Mouse (Mus musculus) midbrain, embryonic 12.5 days (tissue): ENCODE results near the gene Pla1a. TPM values are rescaled to one million over a fixed set of nuclear protein-coding genes. Genes with fewer than 3 reads are reported as not detected.

Source experiments
- ATAC-seq: fragments of 200-750 bp; cut with Nextera tagmentation; 2 replicates; pipeline ENCODE4 v1.8.0; 2017; ENCODE audit warnings: low read depth, moderate TSS enrichment, moderate library complexity; ENCODE audit not compliant: low FRiP score
- H3K27ac ChIP-seq: fragments of 300-500 bp; sonication (generic); replicated peaks from 2 replicates; pipeline ENCODE4 v1.5.1; 2016; ENCODE audit warnings: mild to moderate bottlenecking
- H3K27me3 ChIP-seq: fragments of 300-500 bp; sonication (generic); 2 replicates; pipeline ENCODE4 v1.6.1; 2016; ENCODE audit warnings: mild to moderate bottlenecking
- H3K36me3 ChIP-seq: fragments of 300-500 bp; sonication (generic); 2 replicates; pipeline ENCODE4 v1.6.1; 2016
- H3K4me1 ChIP-seq: fragments of 300-500 bp; sonication (generic); 2 replicates; pipeline ENCODE4 v1.6.1; 2016
- H3K4me2 ChIP-seq: fragments of 300-500 bp; sonication (generic); replicated peaks from 2 replicates; pipeline ENCODE4 v1.6.1; 2016; ENCODE audit warnings: mild to moderate bottlenecking, moderate library complexity
- H3K4me3 ChIP-seq: fragments of 300-500 bp; sonication (generic); 2 replicates; pipeline ENCODE4 v1.5.1; 2016; ENCODE audit warnings: mild to moderate bottlenecking
- H3K9ac ChIP-seq: fragments of 300-500 bp; sonication (generic); replicated peaks from 2 replicates; pipeline ENCODE4 v1.6.1; 2016; ENCODE audit warnings: mild to moderate bottlenecking, moderate library complexity
- H3K9me3 ChIP-seq: fragments of 300-500 bp; sonication (generic); 2 replicates; pipeline ENCODE4 v1.6.1; 2016; ENCODE audit warnings: mild to moderate bottlenecking
- WGBS: fragments of 180-500 bp; shearing (Covaris S2); methylation state at CpG from one replicate; pipeline ENCODE4 v1.1.7; 2016; 5-methylcytosine and 5-hydroxymethylcytosine counted together
- polyA plus RNA-seq: library from polyadenylated mRNA; unstranded; fragments of >200 nt; fragmentation: Nextera tagmentation; extraction: Ambion mirVana; gene quantifications from 2 replicates; pipeline ENCODE4 v1.2.1, GENCODE M21; 2016

The Pla1a gene
- polyA plus RNA-seq, 1 experiment from 2014 or later, result 0.18 TPM

DNA sequence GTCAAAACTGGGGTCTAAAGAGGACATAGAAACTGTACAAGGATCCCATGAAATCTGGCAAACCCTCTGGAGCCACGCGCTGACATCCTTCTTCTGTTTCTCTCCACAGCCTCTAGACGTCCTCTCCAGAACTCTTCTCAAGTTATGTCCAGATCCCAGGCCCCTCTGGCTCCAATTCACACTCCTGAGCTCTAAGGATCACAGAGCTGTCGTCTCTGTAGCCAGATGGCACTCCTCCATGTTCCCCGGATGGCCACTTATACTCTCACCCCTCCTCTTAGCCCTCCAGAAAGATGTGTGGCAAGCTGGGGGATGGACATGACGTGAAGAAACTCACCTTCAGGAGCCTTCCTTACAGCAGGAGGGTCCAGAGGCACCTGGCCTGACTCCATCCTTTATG is 55.4 kb downstream of the Pla1a start:
- H3K4me3 ChIP-seq, result no peak overlapping the region
- peaks cover 7% of the 10 kb centered on the region; the same call in 1 of the 2 replicates for H3K4me1 ChIP-seq
- 89% methylated on average over 6 of the region's 6 CpGs for WGBS
- no peak overlapping the region for H3K9ac ChIP-seq
- H3K9me3 ChIP-seq, result no peaks in the 10 kb centered on the region
- no peak overlapping the region for H3K27ac ChIP-seq
- no peak for ATAC-seq
- no peaks in the 10 kb centered on the region for H3K36me3 ChIP-seq
- H3K4me2 ChIP-seq, result no peak overlapping the region
- no peaks in the 10 kb centered on the region; the same call in 1 of the 2 replicates for H3K27me3 ChIP-seq

DNA sequence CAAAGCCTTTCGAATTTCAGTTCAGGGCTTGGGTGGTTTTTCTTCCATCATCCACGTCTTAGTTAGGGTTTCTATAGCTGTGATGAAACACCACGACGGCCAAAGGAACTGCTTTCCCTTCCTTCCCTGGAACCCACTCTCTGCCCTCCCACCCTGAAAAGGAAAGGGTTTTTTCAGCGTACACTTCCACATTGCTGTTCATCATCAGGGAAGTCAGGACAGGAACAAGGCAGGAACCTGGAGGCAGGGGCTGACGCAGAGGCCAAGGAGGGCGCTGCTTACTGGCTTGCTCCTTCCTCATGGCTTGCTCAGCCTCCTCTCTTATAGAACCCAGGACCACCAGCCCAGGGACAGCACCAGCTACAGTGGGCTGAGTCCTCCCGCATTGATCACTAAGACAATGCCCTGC is 56.1 kb downstream of the Pla1a start:
- ATAC-seq, result peak; percentile 34; the same call in 1 of the 2 replicates
- Histone ChIP-seq H3K9me3 (no peaks in the 10 kb centered on the region), H3K4me3 (peak overlapping the region; percentile 25), H3K4me1 (peaks cover 7% of the 10 kb centered on the region; the same call in 1 of the 2 replicates), H3K27me3 (no peaks in the 10 kb centered on the region; the same call in 1 of the 2 replicates), H3K9ac (peak overlapping the region; percentile 45; the same call in 1 of the 2 replicates), H3K36me3 (no peaks in the 10 kb centered on the region), H3K27ac (0 out of 2 replicates have a peak overlapping the region, but pooled peaks have one; percentile 50), H3K4me2 (peak overlapping the region; percentile 43)
- 59% methylated on average over 8 of the region's 8 CpGs for WGBS

DNA sequence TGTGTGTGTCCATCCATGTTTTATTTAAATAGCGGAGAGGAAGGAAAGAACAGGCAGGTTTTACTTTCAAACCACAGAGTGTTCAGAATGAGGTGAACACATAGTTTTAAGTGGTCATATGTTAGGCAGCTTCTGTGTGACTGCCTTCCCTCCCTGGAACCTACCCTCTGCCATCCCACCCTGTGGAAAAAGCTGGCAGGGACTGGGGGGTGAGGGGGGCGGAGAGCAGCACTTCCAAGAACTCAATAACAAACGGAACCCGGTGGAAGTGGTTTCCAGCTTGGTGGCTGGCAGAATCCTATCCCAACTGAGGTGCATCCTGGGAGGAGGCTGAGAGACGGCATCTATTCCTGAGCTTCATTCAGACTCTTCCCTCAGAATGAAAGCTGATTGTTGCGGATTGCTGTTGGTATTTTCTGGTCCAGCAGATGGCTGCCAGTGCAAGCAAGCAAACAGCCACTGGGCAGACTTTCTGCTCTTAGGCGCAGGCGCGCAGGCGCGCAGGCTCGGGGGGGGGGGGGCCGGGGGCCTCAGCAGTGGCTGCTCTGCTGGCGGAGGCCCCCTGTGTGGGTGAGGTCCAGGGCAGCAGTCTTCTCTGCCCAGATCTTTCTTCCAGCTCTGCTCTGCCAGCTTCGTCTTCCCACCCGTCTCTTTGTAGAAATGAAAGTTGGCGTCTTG is 56.6 kb downstream of the Pla1a start:
- 31% methylated on average over 17 of the region's 17 CpGs for WGBS
- ATAC-seq, result peak; percentile 92
- Histone ChIP-seq H3K4me3 (peak overlapping the region; percentile 25), H3K4me2 (peak overlapping the region; percentile 43), H3K36me3 (no peaks in the 10 kb centered on the region), H3K27ac (peak overlapping the region; percentile 50), H3K9me3 (no peaks in the 10 kb centered on the region), H3K27me3 (no peaks in the 10 kb centered on the region; the same call in 1 of the 2 replicates), H3K9ac (peak overlapping the region; percentile 45), H3K4me1 (peaks cover 7% of the 10 kb centered on the region; the same call in 1 of the 2 replicates)

DNA sequence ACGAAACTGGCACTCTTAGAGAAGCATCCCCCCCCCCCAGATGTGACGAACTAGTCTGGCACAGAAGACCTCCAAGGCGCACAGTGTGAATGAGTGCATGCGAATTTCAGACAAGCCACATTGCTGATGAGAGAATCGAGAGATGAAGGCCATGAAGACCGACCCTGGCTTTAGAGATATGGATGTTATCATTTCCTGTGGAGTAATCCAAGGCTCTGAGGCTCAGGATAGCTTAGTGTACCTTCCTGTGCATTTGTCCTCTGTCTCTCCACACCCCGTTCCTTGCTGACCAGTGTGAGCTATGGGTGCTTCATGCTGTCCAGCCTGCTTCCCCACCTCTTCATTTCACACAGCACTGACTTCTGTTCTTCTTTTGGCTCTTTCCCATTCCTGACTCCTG is 57.8 kb downstream of the Pla1a start:
- H3K9me3 ChIP-seq, result no peaks in the 10 kb centered on the region
- peaks cover 7% of the 10 kb centered on the region; the same call in 1 of the 2 replicates for H3K4me1 ChIP-seq
- no peak overlapping the region for H3K27ac ChIP-seq
- ATAC-seq, result no peak
- H3K27me3 ChIP-seq, result no peaks in the 10 kb centered on the region; the same call in 1 of the 2 replicates
- no peaks in the 10 kb centered on the region for H3K36me3 ChIP-seq
- no peak overlapping the region for H3K4me3 ChIP-seq
- H3K4me2 ChIP-seq, result no peak overlapping the region
- H3K9ac ChIP-seq, result no peak overlapping the region
- WGBS, result 82% methylated on average over 7 of the region's 7 CpGs

DNA sequence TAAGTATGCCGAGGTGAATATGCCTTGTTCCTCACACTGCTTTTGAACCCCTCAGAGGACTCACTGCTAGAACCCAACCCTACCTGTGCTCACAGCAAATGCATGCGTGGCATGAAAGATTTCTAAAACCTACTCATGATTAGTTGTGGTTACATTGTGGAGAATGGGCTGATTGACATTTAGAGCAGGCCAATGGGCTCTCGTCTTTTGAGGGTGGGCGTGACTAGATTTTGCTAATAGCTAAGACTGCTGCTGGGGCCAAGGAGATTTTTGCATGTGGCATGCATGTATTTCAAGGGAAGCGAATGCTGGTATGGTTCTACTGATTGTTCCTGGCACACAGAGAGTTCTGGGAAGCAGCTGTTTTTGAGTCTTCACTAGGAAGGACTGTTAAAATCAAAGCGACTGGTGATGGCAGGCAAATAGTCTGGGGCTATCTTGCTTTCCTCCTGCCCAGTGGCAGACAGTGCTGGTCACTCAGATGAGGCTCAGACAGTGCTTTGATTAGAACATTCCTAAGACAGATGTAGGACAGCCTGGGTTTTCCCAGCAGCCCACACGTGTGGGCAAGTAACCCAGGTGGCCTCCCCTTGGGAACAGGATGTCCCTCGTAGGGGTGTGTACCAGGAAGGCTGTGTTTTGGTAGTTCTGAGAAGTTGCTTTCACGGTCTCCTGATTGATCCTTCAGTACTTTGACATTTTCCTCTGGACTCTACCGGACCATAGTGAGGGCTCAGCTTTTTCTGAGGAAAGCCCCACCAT is 58.4 kb downstream of the Pla1a start:
- H3K4me3 ChIP-seq, result no peak overlapping the region
- no peaks in the 10 kb centered on the region; the same call in 1 of the 2 replicates for H3K27me3 ChIP-seq
- no peak overlapping the region for H3K9ac ChIP-seq
- WGBS, result 86% methylated on average over 10 of the region's 10 CpGs
- no peaks in the 10 kb centered on the region for H3K36me3 ChIP-seq
- peaks cover 7% of the 10 kb centered on the region; the same call in 1 of the 2 replicates for H3K4me1 ChIP-seq
- no peak overlapping the region for H3K27ac ChIP-seq
- no peak for ATAC-seq
- no peak overlapping the region for H3K4me2 ChIP-seq
- H3K9me3 ChIP-seq, result no peaks in the 10 kb centered on the region

DNA sequence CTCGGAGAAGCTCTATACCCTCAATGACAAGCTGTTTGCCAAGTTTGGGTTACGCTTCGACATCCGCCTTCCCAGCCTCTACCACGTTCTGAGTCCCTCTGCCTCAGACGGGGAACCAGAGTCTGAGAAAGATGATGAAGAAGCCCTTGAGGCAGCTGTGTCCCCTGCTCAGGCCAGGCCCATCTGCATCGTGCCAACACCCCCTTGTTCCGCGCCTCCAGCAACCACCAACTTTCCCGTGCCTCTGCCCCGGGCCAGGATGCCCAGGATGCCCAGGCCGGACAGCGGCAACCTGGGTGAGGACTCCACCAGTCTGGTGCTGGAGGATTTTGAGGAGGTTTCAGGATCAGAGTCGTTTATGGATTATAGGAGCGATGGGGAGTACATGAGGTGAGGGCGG is 59.0 kb downstream of the Pla1a start:
- 86% methylated on average over 16 of the region's 16 CpGs for WGBS
- Histone ChIP-seq H3K9ac (no peak overlapping the region), H3K4me1 (peaks cover 7% of the 10 kb centered on the region; the same call in 1 of the 2 replicates), H3K4me2 (no peak overlapping the region), H3K4me3 (no peak overlapping the region), H3K27me3 (no peaks in the 10 kb centered on the region; the same call in 1 of the 2 replicates), H3K9me3 (no peaks in the 10 kb centered on the region), H3K27ac (no peak overlapping the region), H3K36me3 (no peaks in the 10 kb centered on the region)
- no peak for ATAC-seq

DNA sequence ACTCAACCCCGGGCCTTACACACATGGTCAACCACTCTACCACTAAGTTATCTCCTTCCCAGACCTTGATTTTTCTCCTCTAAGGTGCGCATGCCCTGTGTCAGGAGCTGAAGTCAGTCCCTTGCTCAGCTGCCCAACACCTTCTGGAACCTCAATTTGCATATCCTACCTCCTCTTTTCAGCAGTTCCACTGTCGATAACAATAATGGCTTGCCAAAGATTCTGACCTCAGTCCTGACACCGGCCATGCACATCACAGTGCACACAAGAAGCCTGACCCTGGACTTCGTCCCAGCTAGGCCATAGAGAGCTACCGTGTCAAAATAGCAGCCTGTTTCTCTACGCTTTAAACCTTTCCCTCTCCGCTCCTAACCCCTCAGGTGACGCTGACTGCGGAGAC is 59.5 kb downstream of the Pla1a start:
- Histone ChIP-seq H3K27ac (no peak overlapping the region), H3K4me2 (no peak overlapping the region), H3K4me3 (no peak overlapping the region), H3K9ac (no peak overlapping the region), H3K9me3 (no peaks in the 10 kb centered on the region), H3K36me3 (no peaks in the 10 kb centered on the region), H3K27me3 (no peaks in the 10 kb centered on the region), H3K4me1 (peaks cover 7% of the 10 kb centered on the region; the same call in 1 of the 2 replicates)
- no peak for ATAC-seq
- WGBS, result 83% methylated on average over 10 of the region's 10 CpGs

DNA sequence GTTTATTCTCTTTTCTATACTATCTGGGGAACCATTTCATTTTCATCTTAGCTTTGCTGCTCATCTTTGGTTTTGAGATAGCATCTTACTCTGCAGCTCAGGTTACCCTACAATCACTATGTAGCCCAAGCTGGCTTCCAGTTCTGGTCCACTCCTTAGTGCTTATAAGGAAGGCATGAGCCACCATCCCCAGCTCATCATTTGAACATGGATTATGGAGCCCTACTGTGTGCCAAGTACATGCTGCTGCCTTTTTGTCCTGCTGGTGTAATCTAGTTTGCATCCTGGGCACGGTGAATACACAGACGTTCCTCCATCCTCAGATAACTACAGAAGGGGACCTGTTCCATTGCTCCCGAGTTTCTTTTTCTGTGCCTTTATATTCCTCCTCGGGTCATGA is 60.1 kb downstream of the Pla1a start:
- H3K4me1 ChIP-seq, result peaks cover 7% of the 10 kb centered on the region; the same call in 1 of the 2 replicates
- H3K4me3 ChIP-seq, result no peak overlapping the region
- no peak for ATAC-seq
- no peak overlapping the region for H3K4me2 ChIP-seq
- H3K9ac ChIP-seq, result no peak overlapping the region
- no peak overlapping the region for H3K27ac ChIP-seq
- H3K9me3 ChIP-seq, result no peaks in the 10 kb centered on the region
- 84% methylated on average over 4 of the region's 4 CpGs for WGBS
- no peaks in the 10 kb centered on the region for H3K27me3 ChIP-seq
- no peaks in the 10 kb centered on the region for H3K36me3 ChIP-seq

DNA sequence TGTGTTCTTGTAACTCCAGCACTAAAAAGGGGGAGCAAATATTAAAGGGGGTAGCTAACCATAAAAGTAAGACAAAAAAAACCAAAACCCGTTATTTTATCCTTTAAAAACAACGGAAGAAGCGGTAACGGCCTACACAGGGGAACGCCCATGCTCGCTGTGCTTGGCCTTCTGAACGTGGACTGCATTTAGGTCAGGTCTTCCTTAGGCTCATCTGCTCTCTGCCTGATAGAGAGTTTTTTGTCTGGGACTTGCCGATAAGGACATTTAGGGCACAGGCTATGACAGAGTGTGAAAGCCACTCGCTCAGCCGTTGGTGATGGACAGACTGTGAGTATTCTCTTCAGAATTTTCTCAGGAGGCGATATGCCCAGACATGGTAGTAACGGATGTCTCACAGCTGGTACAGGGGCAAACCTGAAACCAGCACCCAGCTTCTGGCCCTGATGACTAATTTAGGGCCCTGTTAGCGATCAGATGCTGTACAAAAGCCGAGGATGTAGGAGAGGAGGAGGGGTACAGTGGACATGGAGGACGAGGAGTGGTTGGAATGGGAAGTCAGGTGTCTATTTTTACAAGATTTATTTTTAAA is 61.1 kb downstream of the Pla1a start:
- WGBS, result 90% methylated on average over 15 of the region's 15 CpGs
- Histone ChIP-seq H3K4me2 (no peak overlapping the region), H3K9me3 (no peaks in the 10 kb centered on the region)

DNA sequence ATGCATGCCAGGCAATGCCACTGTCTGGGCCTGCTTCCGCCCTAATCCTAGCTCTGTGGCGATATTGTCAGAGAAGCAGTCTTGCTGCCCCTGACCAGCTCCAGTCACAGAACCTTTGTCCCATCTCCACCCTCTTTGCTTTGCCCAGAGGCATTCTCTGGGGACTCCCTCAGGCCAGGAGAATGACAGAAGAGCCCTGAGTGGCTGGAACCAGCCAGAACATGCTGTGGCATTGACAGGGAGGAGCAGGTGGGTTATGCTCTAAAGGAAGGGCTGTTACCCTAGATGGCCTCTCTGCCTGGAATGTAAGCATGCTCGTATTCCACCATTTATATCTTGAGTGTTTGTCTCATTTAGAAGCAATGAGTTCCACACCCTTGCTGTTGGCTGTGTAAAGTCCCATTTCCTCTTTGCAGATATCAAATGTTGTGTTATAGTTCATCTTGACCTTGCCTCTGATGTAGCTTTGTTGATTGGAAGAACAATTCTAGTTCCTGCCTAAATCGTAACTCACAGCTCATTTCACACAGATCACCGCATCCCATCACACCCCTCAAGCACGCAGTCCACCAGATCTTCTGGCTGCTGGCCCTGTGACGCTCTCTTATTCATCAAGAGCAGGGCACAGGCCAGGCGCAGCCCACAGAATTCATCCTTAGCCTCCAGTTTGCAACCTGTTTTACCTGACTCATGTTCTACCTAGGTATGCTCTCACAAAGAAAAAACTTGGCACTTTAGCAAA is 62.1 kb downstream of the Pla1a start:
- Histone ChIP-seq H3K9me3 (no peaks in the 10 kb centered on the region), H3K36me3 (no peaks in the 10 kb centered on the region), H3K27me3 (no peaks in the 10 kb centered on the region), H3K4me2 (no peak overlapping the region), H3K4me3 (no peak overlapping the region), H3K9ac (no peak overlapping the region), H3K27ac (no peak overlapping the region), H3K4me1 (no peaks in the 10 kb centered on the region)
- 91% methylated on average over 8 of the region's 8 CpGs for WGBS
- ATAC-seq, result no peak

More for the DNA sequence above, 61.1 kb downstream of the Pla1a start:
- Histone ChIP-seq H3K9ac (no peak overlapping the region), H3K4me1 (peaks cover 7% of the 10 kb centered on the region; the same call in 1 of the 2 replicates), H3K27me3 (no peaks in the 10 kb centered on the region), H3K4me3 (no peak overlapping the region), H3K27ac (no peak overlapping the region), H3K36me3 (no peaks in the 10 kb centered on the region)
- ATAC-seq, result no peak

DNA sequence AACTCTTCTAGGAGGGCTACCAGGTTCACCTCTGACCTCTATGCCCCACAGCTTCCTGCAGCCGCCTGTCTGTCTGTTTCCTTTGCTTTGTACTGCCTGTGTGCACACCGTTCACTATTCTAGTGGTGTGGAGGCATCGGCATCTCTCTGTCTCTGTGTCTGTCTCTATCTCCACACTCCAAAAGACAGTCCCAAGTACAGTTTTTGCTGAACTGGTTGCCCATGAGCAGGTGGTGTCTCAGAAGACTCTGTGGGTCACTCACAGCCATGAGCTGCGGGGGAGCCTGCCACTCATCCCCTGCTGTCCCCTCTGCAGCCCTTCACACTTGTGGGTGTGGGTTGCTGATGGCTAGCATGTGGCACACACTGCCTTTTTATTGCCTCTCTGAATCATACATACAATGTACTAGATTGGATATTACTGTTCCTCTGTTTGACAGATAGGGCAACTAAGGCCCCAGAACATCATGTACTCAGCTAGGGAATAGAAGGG is 62.9 kb downstream of the Pla1a start:
- H3K36me3 ChIP-seq, result no peaks in the 10 kb centered on the region
- no peaks in the 10 kb centered on the region for H3K27me3 ChIP-seq
- no peaks in the 10 kb centered on the region for H3K9me3 ChIP-seq
- no peaks in the 10 kb centered on the region for H3K4me1 ChIP-seq
- no peak overlapping the region for H3K9ac ChIP-seq
- H3K27ac ChIP-seq, result no peak overlapping the region
- ATAC-seq, result no peak
- 84% methylated on average over 4 of the region's 4 CpGs for whole genome bisulfite sequencing
- no peak overlapping the region for H3K4me2 ChIP-seq
- H3K4me3 ChIP-seq, result no peak overlapping the region
